Mouse (Mus musculus): ENCODE measurements around the gene Farp2.

GRCm38 (mm10) chr1:93632723-93633122, 120.8 kb downstream of the Farp2 start:
- no peak for TF ChIP-seq TAL1 (IDR thresholded peaks at IDR 0.05; ENCODE audit: low read length)
- TF ChIP-seq GATA1 (IDR thresholded peaks at IDR 0.05; ENCODE audit: low read length): no peak

Measured in erythroblast, embryonic 14.5 days (primary cell).